Mouse (Mus musculus) spleen, adult 10 weeks (tissue): ENCODE measurements around the gene Msantd4. TPM values are rescaled to one million over a fixed set of nuclear protein-coding genes. Genes with fewer than 3 reads are reported as not detected.

Source experiments
- polyA plus RNA-seq: library from polyadenylated mRNA; stranded (reverse); fragments of 350-450 nt; fragmentation: Illumina TruSeq; extraction: RNeasy Lipid Tissue Mini Kit (QIAGEN cat#74804); gene quantifications from one replicate; pipeline ENCODE4 v1.2.3, GENCODE M21; 2015; ENCODE audit warnings: low replicate concordance; ENCODE audit not compliant: insufficient read depth

The Msantd4 gene
- polyA plus RNA-seq = 26.2 TPM

DNA sequence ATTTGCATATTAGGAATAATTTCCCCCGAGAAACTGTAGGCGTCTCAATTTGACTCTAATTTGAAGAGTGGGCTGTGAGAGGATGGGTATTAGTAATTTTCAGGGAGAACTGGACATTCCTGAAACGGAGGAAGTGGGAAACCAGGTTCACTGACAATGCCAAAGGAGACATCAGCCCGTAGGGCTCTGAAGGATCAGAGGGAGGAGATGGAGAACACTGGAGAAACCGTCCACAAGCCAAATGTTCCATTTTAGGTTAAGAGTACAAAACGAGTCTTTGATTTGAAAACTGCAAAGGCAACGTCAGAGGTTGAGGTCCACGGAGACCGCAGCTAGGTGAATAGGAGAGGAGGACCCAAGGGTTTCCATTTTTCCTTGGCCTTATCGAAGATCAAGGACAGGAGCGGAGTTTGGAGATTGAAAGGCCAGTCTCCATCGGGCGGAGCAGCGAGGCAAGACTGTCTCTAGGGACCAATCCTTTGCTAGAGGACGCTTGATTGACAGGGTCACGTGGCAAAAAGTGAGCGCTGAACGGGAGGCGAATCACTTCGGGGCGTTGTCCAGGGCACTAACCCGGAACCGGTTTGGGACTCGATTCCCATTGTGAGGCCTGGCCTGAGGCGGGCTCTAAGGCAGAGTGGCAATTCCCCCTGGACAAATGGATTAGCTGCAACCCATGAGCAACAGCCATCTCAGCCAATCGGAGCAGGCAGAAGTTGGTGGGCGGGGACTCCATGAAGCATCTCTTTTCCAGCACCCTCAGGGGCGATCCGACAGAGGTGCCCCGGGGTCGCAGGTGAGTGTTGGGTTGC lies at the start of gene Msantd4:
Gene Msantd4 (plus strand): TSS at position 735 of the 812 bp plus-strand sequence.

Other genes starting within 250 kb of the Msantd4 start
- 20.8 TPM for gene Aasdhppt, start 67.1 kb upstream of the Msantd4 start, polyA plus RNA-seq
- 6.7 TPM for gene Kbtbd3, start 66.7 kb upstream of the Msantd4 start, polyA plus RNA-seq